Mouse (Mus musculus) liver, embryonic 16.5 days (tissue): ENCODE measurements around the gene Ift27. TPM values are rescaled to one million over a fixed set of nuclear protein-coding genes. Genes with fewer than 3 reads are reported as not detected.

ENCODE experiments used
- ATAC-seq: fragments of 200-750 bp; cut with Nextera tagmentation; 2 replicates; pipeline ENCODE4 v1.8.0; 2017; ENCODE audit warnings: low read depth, mild to moderate bottlenecking, moderate number of reproducible peaks, moderate library complexity
- H3K27ac ChIP-seq: fragments of 300-500 bp; sonication (generic); 2 replicates; pipeline ENCODE4 v1.5.1; 2014; ENCODE audit warnings: mild to moderate bottlenecking, low read length
- H3K27me3 ChIP-seq: fragments of 300-500 bp; sonication (generic); 2 replicates; pipeline ENCODE4 v1.6.1; 2014; ENCODE audit warnings: low read depth, low read length, mixed read lengths; ENCODE audit not compliant: control insufficient read depth, insufficient read depth
- H3K36me3 ChIP-seq: fragments of 300-500 bp; sonication (generic); 2 replicates; pipeline ENCODE4 v1.6.1; 2014; ENCODE audit warnings: mild to moderate bottlenecking; ENCODE audit not compliant: control insufficient read depth, insufficient read depth
- H3K4me1 ChIP-seq: fragments of 300-500 bp; sonication (generic); 2 replicates; pipeline ENCODE4 v1.6.1; 2014; ENCODE audit warnings: low read depth, low read length, mixed read lengths; ENCODE audit not compliant: control insufficient read depth
- H3K4me2 ChIP-seq: fragments of 300-500 bp; sonication (generic); 2 replicates; pipeline ENCODE4 v1.6.1; 2014; ENCODE audit warnings: low read depth, low read length, mixed read lengths
- H3K4me3 ChIP-seq: fragments of 300-500 bp; sonication (generic); 2 replicates; pipeline ENCODE4 v1.5.1; 2014; ENCODE audit warnings: low read depth, mild to moderate bottlenecking, low read length
- H3K9ac ChIP-seq: fragments of 300-500 bp; sonication (generic); 2 replicates; pipeline ENCODE4 v1.6.1; 2014; ENCODE audit warnings: low read depth, low read length
- H3K9me3 ChIP-seq: fragments of 300-500 bp; sonication (generic); replicated peaks from 2 replicates; pipeline ENCODE4 v1.6.1; 2016; ENCODE audit warnings: low read length; ENCODE audit not compliant: control insufficient read depth
- WGBS: fragments of 180-500 bp; shearing (Covaris S2); extraction: QIAGEN DNeasy Blood & Tissue Kit; methylation state at CpG from one replicate; pipeline ENCODE4 v1.1.7; 2014; ENCODE audit not compliant: insufficient replicate concordance; 5-methylcytosine and 5-hydroxymethylcytosine counted together
- polyA plus RNA-seq: library from polyadenylated mRNA; unstranded; fragments of >200 nt; fragmentation: Nextera tagmentation; extraction: Ambion mirVana; gene quantifications from 2 replicates; pipeline ENCODE4 v1.2.1, GENCODE M21; 2015

The Ift27 gene
- polyA plus RNA-seq, 1 experiment from 2014 or later: 26.6 TPM

DNA sequence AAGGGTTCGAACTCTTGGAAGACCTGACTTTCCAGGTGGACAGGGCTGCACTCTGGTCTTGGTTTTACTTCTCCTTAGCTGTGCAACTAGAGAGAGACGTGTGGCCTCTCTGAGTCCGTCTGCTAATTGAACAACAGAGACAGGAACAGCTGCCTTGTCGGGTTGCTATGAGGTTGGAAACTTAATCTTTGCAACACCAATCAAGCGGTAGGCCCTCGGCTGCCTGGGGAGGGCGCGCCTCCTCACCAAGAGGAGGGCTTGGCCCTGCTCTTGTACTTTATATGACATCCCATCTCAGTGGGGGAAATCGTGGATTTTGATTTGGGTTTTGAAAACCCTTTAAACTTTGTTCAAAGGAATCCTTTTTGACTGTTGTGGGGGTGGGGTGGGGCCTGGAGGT is 12.0 kb downstream of the Ift27 start:
- H3K36me3 ChIP-seq: no peaks in the 10 kb centered on the region
- no peaks in the 10 kb centered on the region for H3K4me1 ChIP-seq
- WGBS: 73% methylated on average over 9 of the region's 9 CpGs
- H3K4me3 ChIP-seq: no peak overlapping the region
- no peak overlapping the region for H3K27ac ChIP-seq
- no peak for ATAC-seq
- H3K9me3 ChIP-seq: no peaks in the 10 kb centered on the region
- no peak overlapping the region for H3K4me2 ChIP-seq
- no peaks in the 10 kb centered on the region for H3K27me3 ChIP-seq
- H3K9ac ChIP-seq: no peak overlapping the region

DNA sequence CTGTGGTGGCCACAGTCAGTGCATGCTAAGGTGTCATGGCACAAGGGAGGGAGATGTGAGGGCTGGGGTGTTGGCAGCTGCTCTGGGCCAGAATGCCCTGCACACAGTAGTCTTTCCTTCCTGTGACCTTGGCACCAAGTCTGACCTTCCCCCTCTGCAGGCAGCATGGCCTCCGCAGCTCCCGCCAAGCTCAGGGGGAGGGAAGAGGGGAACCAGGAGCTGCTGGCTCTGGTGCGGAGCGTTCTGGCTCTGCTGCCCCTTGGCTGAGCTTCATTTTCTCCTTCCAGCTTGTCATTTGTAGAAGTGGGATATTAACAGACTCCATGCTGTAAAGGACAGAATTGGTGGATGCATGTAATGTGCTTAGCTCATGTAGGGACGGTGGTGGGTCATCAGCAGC is 15.6 kb downstream of the Ift27 start:
- Histone ChIP-seq H3K27me3 (no peaks in the 10 kb centered on the region), H3K9ac (no peak overlapping the region), H3K27ac (no peak overlapping the region), H3K4me3 (no peak overlapping the region), H3K9me3 (no peaks in the 10 kb centered on the region), H3K4me1 (no peaks in the 10 kb centered on the region), H3K4me2 (no peak overlapping the region), H3K36me3 (no peaks in the 10 kb centered on the region)
- ATAC-seq: no peak
- 64% methylated on average over 5 of the region's 5 CpGs for WGBS

- WGBS: 47% methylated on average over 4 of the region's 4 CpGs
- no peaks in the 10 kb centered on the region for H3K36me3 ChIP-seq
- no peak for ATAC-seq
- H3K27me3 ChIP-seq: no peaks in the 10 kb centered on the region
- no peaks in the 10 kb centered on the region for H3K4me1 ChIP-seq
- no peak overlapping the region for H3K4me2 ChIP-seq
- no peaks in the 10 kb centered on the region for H3K9me3 ChIP-seq
- H3K27ac ChIP-seq: no peak overlapping the region
- H3K4me3 ChIP-seq: no peak overlapping the region
- H3K9ac ChIP-seq: no peak overlapping the region
Measured at GRCm38 (mm10) chr15:78157824-78158223, 16.1 kb downstream of the Ift27 start.

- Histone ChIP-seq H3K9me3 (no peaks in the 10 kb centered on the region), H3K36me3 (no peaks in the 10 kb centered on the region), H3K4me3 (no peak overlapping the region), H3K27me3 (no peaks in the 10 kb centered on the region), H3K9ac (no peak overlapping the region), H3K4me1 (no peaks in the 10 kb centered on the region), H3K4me2 (no peak overlapping the region), H3K27ac (no peak overlapping the region)
- 64% methylated on average over 8 of the region's 8 CpGs for WGBS
- no peak for ATAC-seq
Measured at GRCm38 (mm10) chr15:78157330-78157729, 16.6 kb downstream of the Ift27 start.

DNA sequence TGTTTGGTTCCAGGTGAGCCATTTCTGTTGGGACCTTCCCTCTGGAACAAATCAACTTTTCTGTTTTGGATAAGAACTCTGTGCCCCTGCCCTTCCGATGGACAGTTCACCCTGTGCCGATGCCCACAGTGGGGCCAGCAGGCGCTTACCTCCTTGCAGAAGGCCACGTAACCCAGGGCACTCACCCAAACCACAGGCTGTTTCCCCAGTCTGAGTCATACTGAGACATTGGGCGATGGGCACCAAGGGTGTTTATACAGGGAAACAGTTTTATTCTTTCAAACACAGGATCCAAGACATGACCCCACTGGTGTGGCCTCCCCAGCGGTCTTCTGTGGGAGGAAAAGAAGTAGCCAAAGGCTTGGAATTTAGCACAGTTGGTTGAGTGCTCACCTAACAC is 18.5 kb downstream of the Ift27 start:
- no peak overlapping the region for H3K27ac ChIP-seq
- no peak for ATAC-seq
- no peak overlapping the region for H3K4me2 ChIP-seq
- no peak overlapping the region for H3K9ac ChIP-seq
- no peak overlapping the region for H3K4me3 ChIP-seq
- WGBS: 69% methylated on average over 6 of the region's 6 CpGs
- no peaks in the 10 kb centered on the region for H3K36me3 ChIP-seq
- no peaks in the 10 kb centered on the region for H3K27me3 ChIP-seq
- H3K9me3 ChIP-seq: no peaks in the 10 kb centered on the region
- no peaks in the 10 kb centered on the region for H3K4me1 ChIP-seq

- Histone ChIP-seq H3K36me3 (no peaks in the 10 kb centered on the region), H3K9ac (no peak overlapping the region), H3K27ac (no peak overlapping the region), H3K27me3 (no peaks in the 10 kb centered on the region), H3K9me3 (no peaks in the 10 kb centered on the region), H3K4me2 (no peak overlapping the region), H3K4me3 (no peak overlapping the region), H3K4me1 (no peaks in the 10 kb centered on the region)
- WGBS: 46% methylated on average over 11 of the region's 11 CpGs
- no peak for ATAC-seq
Measured at GRCm38 (mm10) chr15:78153045-78153775, 20.7 kb downstream of the Ift27 start.

DNA sequence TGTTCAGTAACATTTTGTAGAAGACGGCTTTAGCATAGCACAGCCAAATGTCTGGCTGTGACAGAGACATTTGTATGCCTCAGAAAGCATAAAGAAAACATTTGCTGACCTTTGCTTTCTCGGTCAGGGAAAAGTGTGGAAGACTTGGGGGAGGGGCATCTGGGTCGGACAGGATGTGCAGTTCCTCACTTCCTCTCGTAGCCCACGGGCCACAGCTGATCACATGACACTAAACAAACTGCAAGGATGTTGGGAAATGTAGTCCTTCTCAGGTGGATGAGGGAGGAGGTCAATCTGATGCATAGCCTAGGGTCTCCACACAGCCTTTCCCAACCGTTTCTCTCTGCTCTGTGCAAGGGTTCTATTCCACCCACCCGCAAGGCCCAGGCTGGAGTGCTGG is 25.3 kb downstream of the Ift27 start:
- H3K9me3 ChIP-seq: no peaks in the 10 kb centered on the region
- ATAC-seq: no peak
- no peak overlapping the region for H3K27ac ChIP-seq
- H3K4me3 ChIP-seq: no peak overlapping the region
- no peaks in the 10 kb centered on the region for H3K36me3 ChIP-seq
- no peaks in the 10 kb centered on the region for H3K4me1 ChIP-seq
- H3K9ac ChIP-seq: no peak overlapping the region
- no peaks in the 10 kb centered on the region for H3K27me3 ChIP-seq
- H3K4me2 ChIP-seq: no peak overlapping the region
- 49% methylated on average over 7 of the region's 7 CpGs for WGBS

- WGBS: 65% methylated on average over 8 of the region's 8 CpGs
- no peak overlapping the region for H3K4me2 ChIP-seq
- H3K9ac ChIP-seq: no peak overlapping the region
- no peak overlapping the region for H3K27ac ChIP-seq
- no peaks in the 10 kb centered on the region for H3K36me3 ChIP-seq
- ATAC-seq: no peak
- H3K4me1 ChIP-seq: no peaks in the 10 kb centered on the region
- no peaks in the 10 kb centered on the region for H3K27me3 ChIP-seq
- H3K4me3 ChIP-seq: no peak overlapping the region
- H3K9me3 ChIP-seq: no peaks in the 10 kb centered on the region
Measured at GRCm38 (mm10) chr15:78140226-78140625, 33.7 kb downstream of the Ift27 start.

- ATAC-seq: no peak
- Histone ChIP-seq H3K4me1 (no peaks in the 10 kb centered on the region), H3K27me3 (no peaks in the 10 kb centered on the region), H3K9me3 (no peaks in the 10 kb centered on the region), H3K36me3 (no peaks in the 10 kb centered on the region), H3K9ac (no peak overlapping the region), H3K27ac (no peak overlapping the region), H3K4me3 (no peak overlapping the region), H3K4me2 (no peak overlapping the region)
- WGBS: 53% methylated on average over 6 of the region's 6 CpGs
Measured at GRCm38 (mm10) chr15:78134606-78135005, 39.3 kb downstream of the Ift27 start.
